Mouse (Mus musculus): ENCODE results near the gene Pla2r1.

The Pla2r1 gene

GRCm38 (mm10) chr2:60552902-60553682 lies at the start of gene Pla2r1:
Pla2r1 (minus strand) TSS chr2:60553308.
- DNase-seq (ENCODE audit: low spot score), result peak; percentile 46

- no peak for DNase-seq (ENCODE audit: low spot score)
Observed at GRCm38 (mm10) chr2:60601326-60601725, 48.2 kb upstream of the Pla2r1 start.

- no peak for DNase-seq (ENCODE audit: low spot score)
Observed at GRCm38 (mm10) chr2:60600863-60601262, 47.8 kb upstream of the Pla2r1 start.

GRCm38 (mm10) chr2:60583416-60583815 lies 30.3 kb upstream of the Pla2r1 start:
- DNase-seq (ENCODE audit: low spot score), result no peak

GRCm38 (mm10) chr2:60554561-60554960 lies 1.5 kb upstream of the Pla2r1 start:
- DNase-seq (ENCODE audit: low spot score), result no peak

- no peak for DNase-seq (ENCODE audit: low spot score)
Observed at GRCm38 (mm10) chr2:60552177-60552901, 769 bp downstream of the Pla2r1 start.

- no peak for DNase-seq (ENCODE audit: low spot score)
Observed at GRCm38 (mm10) chr2:60551673-60552072, 1.4 kb downstream of the Pla2r1 start.

GRCm38 (mm10) chr2:60550521-60550920 lies 2.6 kb downstream of the Pla2r1 start:
- no peak for DNase-seq (ENCODE audit: low spot score)

GRCm38 (mm10) chr2:60549851-60550250 lies 3.3 kb downstream of the Pla2r1 start:
- no peak for DNase-seq (ENCODE audit: low spot score)

- DNase-seq (ENCODE audit: low spot score), result no peak
Observed at GRCm38 (mm10) chr2:60546082-60546481, 7.0 kb downstream of the Pla2r1 start.

GRCm38 (mm10) chr2:60544006-60544405 lies 9.1 kb downstream of the Pla2r1 start:
- DNase-seq (ENCODE audit: low spot score), result no peak

GRCm38 (mm10) chr2:60541745-60542144 lies 11.4 kb downstream of the Pla2r1 start:
- no peak for DNase-seq (ENCODE audit: low spot score)

- no peak for DNase-seq (ENCODE audit: low spot score)
Observed at GRCm38 (mm10) chr2:60540346-60540745, 12.8 kb downstream of the Pla2r1 start.

GRCm38 (mm10) chr2:60538710-60539109 lies 14.4 kb downstream of the Pla2r1 start:
- no peak for DNase-seq (ENCODE audit: low spot score)

- DNase-seq (ENCODE audit: low spot score), result no peak
Observed at GRCm38 (mm10) chr2:60538274-60538673, 14.8 kb downstream of the Pla2r1 start.

- DNase-seq (ENCODE audit: low spot score), result no peak
Observed at GRCm38 (mm10) chr2:60534755-60535154, 18.4 kb downstream of the Pla2r1 start.

GRCm38 (mm10) chr2:60533026-60533425 lies 20.1 kb downstream of the Pla2r1 start:
- DNase-seq (ENCODE audit: low spot score), result no peak

- no peak for DNase-seq (ENCODE audit: low spot score)
Observed at GRCm38 (mm10) chr2:60532495-60532894, 20.6 kb downstream of the Pla2r1 start.

GRCm38 (mm10) chr2:60515817-60516216 lies 37.3 kb downstream of the Pla2r1 start:
- DNase-seq (ENCODE audit: low spot score), result no peak

- DNase-seq (ENCODE audit: low spot score), result no peak
Observed at GRCm38 (mm10) chr2:60514863-60515262, 38.2 kb downstream of the Pla2r1 start.

GRCm38 (mm10) chr2:60510718-60511117 lies 42.4 kb downstream of the Pla2r1 start:
- no peak for DNase-seq (ENCODE audit: low spot score)

- no peak for DNase-seq (ENCODE audit: low spot score)
Observed at GRCm38 (mm10) chr2:60505145-60505544, 48.0 kb downstream of the Pla2r1 start.

GRCm38 (mm10) chr2:60504718-60505117 lies 48.4 kb downstream of the Pla2r1 start:
- DNase-seq (ENCODE audit: low spot score), result no peak

Data from ovary, postnatal 14 days (tissue).